Mouse (Mus musculus): ENCODE results near the gene Ube2ql1. TPM values are rescaled to one million over a fixed set of nuclear protein-coding genes. Genes with fewer than 3 reads are reported as not detected.

The Ube2ql1 gene
- polyA plus RNA-seq, 1 experiment from 2014 or later: 0.09 TPM

- Histone ChIP-seq H3K27ac (ENCODE audit: low read length) (no peak overlapping the region), H3K27me3 (ENCODE audit: control insufficient read depth, insufficient read depth, low read depth, low read length) (no peaks in the 10 kb centered on the region), H3K4me2 (ENCODE audit: low read depth, low read length) (no peak overlapping the region), H3K9ac (ENCODE audit: low read length) (no peak overlapping the region), H3K36me3 (ENCODE audit: control insufficient read depth, insufficient read depth, low read length) (no peaks in the 10 kb centered on the region), H3K4me3 (ENCODE audit: low read length) (no peak overlapping the region), H3K4me1 (replicated peaks; ENCODE audit: control insufficient read depth, insufficient read depth, low read length) (no peaks in the 10 kb centered on the region), H3K9me3 (ENCODE audit: control insufficient read depth, low read length) (no peaks in the 10 kb centered on the region)
- no peak for ATAC-seq (ENCODE audit: low read depth)
- WGBS: 80% methylated on average over 3 of the region's 3 CpGs
Measured at GRCm38 (mm10) chr13:69725376-69725775, 14.3 kb downstream of the Ube2ql1 start.

- H3K27me3 ChIP-seq (ENCODE audit: control insufficient read depth, insufficient read depth, low read depth, low read length): no peaks in the 10 kb centered on the region
- H3K9ac ChIP-seq (ENCODE audit: low read length): no peak overlapping the region
- H3K4me2 ChIP-seq (ENCODE audit: low read depth, low read length): no peak overlapping the region
- 23% methylated on average over 6 of the region's 6 CpGs for WGBS
- no peaks in the 10 kb centered on the region for H3K9me3 ChIP-seq (ENCODE audit: control insufficient read depth, low read length)
- H3K27ac ChIP-seq (ENCODE audit: low read length): no peak overlapping the region
- H3K36me3 ChIP-seq (ENCODE audit: control insufficient read depth, insufficient read depth, low read length): no peaks in the 10 kb centered on the region
- no peak for ATAC-seq (ENCODE audit: low read depth)
- no peak overlapping the region for H3K4me3 ChIP-seq (ENCODE audit: low read length)
- H3K4me1 ChIP-seq (replicated peaks; ENCODE audit: control insufficient read depth, insufficient read depth, low read length): no peaks in the 10 kb centered on the region
Measured at GRCm38 (mm10) chr13:69721141-69721540, 18.5 kb downstream of the Ube2ql1 start.

GRCm38 (mm10) chr13:69717860-69718598, 21.7 kb downstream of the Ube2ql1 start:
- ATAC-seq (ENCODE audit: low read depth): peak; percentile 43; the same call in 1 of the 2 replicates
- H3K27ac ChIP-seq (ENCODE audit: low read length): no peak overlapping the region
- WGBS: 9% methylated on average over 11 of the region's 11 CpGs
- no peak overlapping the region for H3K9ac ChIP-seq (ENCODE audit: low read length)
- no peaks in the 10 kb centered on the region for H3K9me3 ChIP-seq (ENCODE audit: control insufficient read depth, low read length)
- no peaks in the 10 kb centered on the region for H3K4me1 ChIP-seq (replicated peaks; ENCODE audit: control insufficient read depth, insufficient read depth, low read length)
- no peaks in the 10 kb centered on the region for H3K36me3 ChIP-seq (ENCODE audit: control insufficient read depth, insufficient read depth, low read length)
- H3K27me3 ChIP-seq (ENCODE audit: control insufficient read depth, insufficient read depth, low read depth, low read length): no peaks in the 10 kb centered on the region
- H3K4me2 ChIP-seq (ENCODE audit: low read depth, low read length): no peak overlapping the region
- H3K4me3 ChIP-seq (ENCODE audit: low read length): no peak overlapping the region

GRCm38 (mm10) chr13:69708236-69708635, 31.5 kb downstream of the Ube2ql1 start:
- Histone ChIP-seq H3K4me1 (replicated peaks; ENCODE audit: control insufficient read depth, insufficient read depth, low read length) (no peaks in the 10 kb centered on the region), H3K9me3 (ENCODE audit: control insufficient read depth, low read length) (no peaks in the 10 kb centered on the region), H3K4me3 (ENCODE audit: low read length) (no peak overlapping the region), H3K36me3 (ENCODE audit: control insufficient read depth, insufficient read depth, low read length) (no peaks in the 10 kb centered on the region), H3K27ac (ENCODE audit: low read length) (no peak overlapping the region), H3K4me2 (ENCODE audit: low read depth, low read length) (no peak overlapping the region), H3K27me3 (ENCODE audit: control insufficient read depth, insufficient read depth, low read depth, low read length) (no peaks in the 10 kb centered on the region), H3K9ac (ENCODE audit: low read length) (no peak overlapping the region)
- 85% methylated on average over 6 of the region's 7 CpGs for WGBS
- no peak for ATAC-seq (ENCODE audit: low read depth)

- Histone ChIP-seq H3K4me3 (ENCODE audit: low read length) (no peak overlapping the region), H3K4me2 (ENCODE audit: low read depth, low read length) (no peak overlapping the region), H3K36me3 (ENCODE audit: control insufficient read depth, insufficient read depth, low read length) (no peaks in the 10 kb centered on the region), H3K9ac (ENCODE audit: low read length) (no peak overlapping the region), H3K9me3 (ENCODE audit: control insufficient read depth, low read length) (no peaks in the 10 kb centered on the region), H3K27ac (ENCODE audit: low read length) (no peak overlapping the region), H3K27me3 (ENCODE audit: control insufficient read depth, insufficient read depth, low read depth, low read length) (no peaks in the 10 kb centered on the region), H3K4me1 (replicated peaks; ENCODE audit: control insufficient read depth, insufficient read depth, low read length) (no peaks in the 10 kb centered on the region)
- ATAC-seq (ENCODE audit: low read depth): no peak
- WGBS: 87% methylated on average over 12 of the region's 12 CpGs
Measured at GRCm38 (mm10) chr13:69707496-69707895, 32.2 kb downstream of the Ube2ql1 start.

- no peak overlapping the region for H3K4me2 ChIP-seq (ENCODE audit: low read depth, low read length)
- no peaks in the 10 kb centered on the region for H3K9me3 ChIP-seq (ENCODE audit: control insufficient read depth, low read length)
- H3K27me3 ChIP-seq (ENCODE audit: control insufficient read depth, insufficient read depth, low read depth, low read length): no peaks in the 10 kb centered on the region
- 25% methylated on average over 2 of the region's 2 CpGs for WGBS
- no peaks in the 10 kb centered on the region for H3K4me1 ChIP-seq (replicated peaks; ENCODE audit: control insufficient read depth, insufficient read depth, low read length)
- no peak overlapping the region for H3K27ac ChIP-seq (ENCODE audit: low read length)
- ATAC-seq (ENCODE audit: low read depth): no peak
- H3K9ac ChIP-seq (ENCODE audit: low read length): no peak overlapping the region
- no peaks in the 10 kb centered on the region for H3K36me3 ChIP-seq (ENCODE audit: control insufficient read depth, insufficient read depth, low read length)
- no peak overlapping the region for H3K4me3 ChIP-seq (ENCODE audit: low read length)
Measured at GRCm38 (mm10) chr13:69706919-69707318, 32.8 kb downstream of the Ube2ql1 start.

- H3K4me1 ChIP-seq (replicated peaks; ENCODE audit: control insufficient read depth, insufficient read depth, low read length): no peaks in the 10 kb centered on the region
- H3K9me3 ChIP-seq (ENCODE audit: control insufficient read depth, low read length): no peaks in the 10 kb centered on the region
- no peak for ATAC-seq (ENCODE audit: low read depth)
- 16% methylated on average over 11 of the region's 11 CpGs for WGBS
- H3K36me3 ChIP-seq (ENCODE audit: control insufficient read depth, insufficient read depth, low read length): no peaks in the 10 kb centered on the region
- no peak overlapping the region for H3K9ac ChIP-seq (ENCODE audit: low read length)
- H3K4me3 ChIP-seq (ENCODE audit: low read length): no peak overlapping the region
- no peak overlapping the region for H3K27ac ChIP-seq (ENCODE audit: low read length)
- no peak overlapping the region for H3K4me2 ChIP-seq (ENCODE audit: low read depth, low read length)
- no peaks in the 10 kb centered on the region for H3K27me3 ChIP-seq (ENCODE audit: control insufficient read depth, insufficient read depth, low read depth, low read length)
Measured at GRCm38 (mm10) chr13:69703505-69703904, 36.2 kb downstream of the Ube2ql1 start.

GRCm38 (mm10) chr13:69701397-69701796, 38.3 kb downstream of the Ube2ql1 start:
- 75% methylated on average over 4 of the region's 4 CpGs for WGBS
- Histone ChIP-seq H3K4me1 (replicated peaks; ENCODE audit: control insufficient read depth, insufficient read depth, low read length) (no peaks in the 10 kb centered on the region), H3K9me3 (ENCODE audit: control insufficient read depth, low read length) (no peaks in the 10 kb centered on the region), H3K9ac (ENCODE audit: low read length) (no peak overlapping the region), H3K27ac (ENCODE audit: low read length) (no peak overlapping the region), H3K27me3 (ENCODE audit: control insufficient read depth, insufficient read depth, low read depth, low read length) (no peaks in the 10 kb centered on the region), H3K36me3 (ENCODE audit: control insufficient read depth, insufficient read depth, low read length) (no peaks in the 10 kb centered on the region), H3K4me3 (ENCODE audit: low read length) (no peak overlapping the region), H3K4me2 (ENCODE audit: low read depth, low read length) (no peak overlapping the region)
- no peak for ATAC-seq (ENCODE audit: low read depth)

- H3K36me3 ChIP-seq (ENCODE audit: control insufficient read depth, insufficient read depth, low read length): no peaks in the 10 kb centered on the region
- H3K27ac ChIP-seq (ENCODE audit: low read length): no peak overlapping the region
- H3K4me1 ChIP-seq (replicated peaks; ENCODE audit: control insufficient read depth, insufficient read depth, low read length): no peaks in the 10 kb centered on the region
- H3K9ac ChIP-seq (ENCODE audit: low read length): no peak overlapping the region
- no peaks in the 10 kb centered on the region for H3K9me3 ChIP-seq (ENCODE audit: control insufficient read depth, low read length)
- no peak overlapping the region for H3K4me3 ChIP-seq (ENCODE audit: low read length)
- H3K4me2 ChIP-seq (ENCODE audit: low read depth, low read length): no peak overlapping the region
- H3K27me3 ChIP-seq (ENCODE audit: control insufficient read depth, insufficient read depth, low read depth, low read length): no peaks in the 10 kb centered on the region
- WGBS: 12% methylated on average over 1 of the region's 1 CpGs
- ATAC-seq (ENCODE audit: low read depth): no peak
Measured at GRCm38 (mm10) chr13:69700827-69701226, 38.9 kb downstream of the Ube2ql1 start.

All from lung, embryonic 16.5 days (tissue).